Mouse (Mus musculus) hindbrain, embryonic 14.5 days (tissue): ENCODE measurements around the gene Vps53. TPM values are rescaled to one million over a fixed set of nuclear protein-coding genes. Genes with fewer than 3 reads are reported as not detected.
A peak's percentile ranks its signal among the peaks of the same experiment; 100 is the strongest.
"Not testable (repeated sequence)": the region's sequence is repeated elsewhere in the genome, so short reads cannot be mapped to it uniquely, and the experiment has no call there.

Experiments
- ATAC-seq: fragments of 200-750 bp; cut with Nextera tagmentation; 2 replicates; pipeline ENCODE4 v1.8.0; 2017; ENCODE audit warnings: moderate number of reproducible peaks, mild to moderate bottlenecking, moderate TSS enrichment, moderate library complexity; ENCODE audit not compliant: low FRiP score
- DNase-seq: peaks from one replicate; pipeline ENCODE4 v3.0.0-alpha.2; 2015; ENCODE audit warnings: low spot score
- H3K27ac ChIP-seq: fragments of 300-500 bp; sonication (generic); 2 replicates; pipeline ENCODE4 v1.5.1; 2014; ENCODE audit warnings: mild to moderate bottlenecking, moderate library complexity
- H3K27me3 ChIP-seq: fragments of 300-500 bp; sonication (generic); 2 replicates; pipeline ENCODE4 v1.6.1; 2014; ENCODE audit warnings: mild to moderate bottlenecking, low read length, mixed read lengths; ENCODE audit not compliant: control insufficient read depth, insufficient read depth
- H3K36me3 ChIP-seq: fragments of 300-500 bp; sonication (generic); replicated peaks from 2 replicates; pipeline ENCODE4 v1.6.1; 2014; ENCODE audit not compliant: control insufficient read depth, insufficient read depth
- H3K4me1 ChIP-seq: fragments of 300-500 bp; sonication (generic); replicated peaks from 2 replicates; pipeline ENCODE4 v1.6.1; 2014; ENCODE audit warnings: antibody characterized with exemption, low read length, mixed read lengths; ENCODE audit not compliant: control insufficient read depth, insufficient read depth
- H3K4me2 ChIP-seq: fragments of 300-500 bp; sonication (generic); replicated peaks from 2 replicates; pipeline ENCODE4 v1.6.1; 2014; ENCODE audit warnings: mild to moderate bottlenecking, moderate library complexity
- H3K4me3 ChIP-seq: fragments of 300-500 bp; sonication (generic); replicated peaks from 2 replicates; pipeline ENCODE4 v1.5.1; 2014; ENCODE audit warnings: mild to moderate bottlenecking, low read length
- H3K9ac ChIP-seq: fragments of 300-500 bp; sonication (generic); 2 replicates; pipeline ENCODE4 v1.6.1; 2014
- H3K9me3 ChIP-seq: fragments of 300-500 bp; sonication (generic); 2 replicates; pipeline ENCODE4 v1.6.1; 2016; ENCODE audit warnings: low read length; ENCODE audit not compliant: control insufficient read depth
- WGBS: fragments of 180-500 bp; shearing (Covaris S2); extraction: QIAGEN DNeasy Blood & Tissue Kit; methylation state at CpG from one replicate; pipeline ENCODE4 v1.1.7; 2014; 5-methylcytosine and 5-hydroxymethylcytosine counted together
- polyA plus RNA-seq: library from polyadenylated mRNA; unstranded; fragments of >200 nt; fragmentation: Nextera tagmentation; extraction: Ambion mirVana; gene quantifications from 2 replicates; pipeline ENCODE4 v1.2.1, GENCODE M21; 2014

The Vps53 gene
- polyA plus RNA-seq = 66.7 and 67.0 TPM in 2 replicates

DNA sequence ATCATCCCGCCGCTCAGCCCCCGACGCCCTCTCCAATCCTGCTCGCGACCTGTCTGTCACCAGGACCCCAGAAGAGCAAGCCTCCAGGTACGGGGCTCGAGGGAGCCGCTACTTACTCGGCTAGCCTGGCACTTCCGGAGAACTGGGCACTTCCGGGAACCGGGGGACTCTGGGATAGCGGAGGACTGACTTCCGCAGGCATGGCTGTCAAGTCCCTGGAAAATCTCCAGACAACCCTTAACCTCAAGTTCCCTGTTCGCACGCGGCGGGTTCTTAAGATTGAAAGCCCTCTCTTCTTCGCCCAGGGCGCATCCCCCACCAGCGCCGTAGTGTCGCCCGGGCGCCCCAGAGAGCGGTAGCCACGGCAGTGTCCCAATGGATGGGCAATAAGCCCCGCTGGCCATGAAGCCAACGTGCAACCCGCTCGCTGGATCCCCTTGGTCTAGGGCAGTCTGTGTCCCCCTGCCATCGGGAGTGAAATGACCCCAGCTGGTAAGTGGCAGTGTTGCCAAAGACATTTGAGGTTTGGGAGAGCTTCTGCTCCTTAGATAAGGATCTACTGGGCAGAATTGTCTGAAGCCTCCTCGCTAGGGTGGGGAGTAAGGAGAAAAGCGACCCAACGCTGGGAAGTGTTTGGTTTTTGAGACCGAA is at the start of gene Vps53, which contains the start of gene Fam57a:
TSS of gene Vps53 (minus strand) at position 153 of the 651 bp plus-strand sequence.
TSS of gene Fam57a (plus strand) at position 177 of the 651 bp plus-strand sequence.
- Histone ChIP-seq H3K27ac (peak within 1 kb of the TSS; percentile 81), H3K4me3 (peak within 1 kb of the TSS; percentile 92), H3K27me3 (no peaks in the 10 kb centered on the region), H3K4me2 (peak within 1 kb of the TSS; percentile 75), H3K36me3 (peaks cover 19% of the 10 kb centered on the region), H3K9ac (peak within 1 kb of the TSS; percentile 78), H3K4me1 (peaks cover 17% of the 10 kb centered on the region), H3K9me3 (no peaks in the 10 kb centered on the region)
- ATAC-seq = peak; percentile 86
- peak; percentile 84 for DNase-seq
- 0% methylated on average over 37 of the region's 37 CpGs for WGBS

- Histone ChIP-seq H3K9me3 (no peaks in the 10 kb centered on the region), H3K4me2 (no peak overlapping the region), H3K9ac (no peak overlapping the region), H3K4me3 (no peak overlapping the region), H3K4me1 (no peaks in the 10 kb centered on the region), H3K27me3 (no peaks in the 10 kb centered on the region), H3K27ac (no peak overlapping the region), H3K36me3 (peaks cover 81% of the 10 kb centered on the region)
- ATAC-seq = no peak
- DNase-seq = no peak
These were observed 45.6 kb upstream of the Vps53 start for GRCm38 (mm10) chr11:76225051-76225450.

- H3K9me3 ChIP-seq = no peaks in the 10 kb centered on the region
- H3K4me3 ChIP-seq = no peak overlapping the region
- no peak overlapping the region for H3K4me2 ChIP-seq
- ATAC-seq = no peak
- DNase-seq = no peak
- WGBS = 91% methylated on average over 5 of the region's 5 CpGs
- H3K9ac ChIP-seq = no peak overlapping the region
- H3K4me1 ChIP-seq = no peaks in the 10 kb centered on the region
- no peaks in the 10 kb centered on the region for H3K27me3 ChIP-seq
- H3K36me3 ChIP-seq = peaks cover 81% of the 10 kb centered on the region
- H3K27ac ChIP-seq = no peak overlapping the region
These were observed 45.2 kb upstream of the Vps53 start for GRCm38 (mm10) chr11:76224631-76225030.

- no peaks in the 10 kb centered on the region for H3K9me3 ChIP-seq
- 2% methylated on average over 30 of the region's 35 CpGs for WGBS
- H3K9ac ChIP-seq = peak within 1 kb of the TSS; percentile 95
- peaks cover 48% of the 10 kb centered on the region for H3K36me3 ChIP-seq
- peak within 1 kb of the TSS; percentile 67 for H3K4me3 ChIP-seq
- peak; percentile 98 for DNase-seq
- peak within 1 kb of the TSS; percentile 90 for H3K4me2 ChIP-seq
- peak; percentile 97 for ATAC-seq
- H3K4me1 ChIP-seq = no peaks in the 10 kb centered on the region
- H3K27me3 ChIP-seq = no peaks in the 10 kb centered on the region
- peak within 1 kb of the TSS; percentile 93 for H3K27ac ChIP-seq
These were observed 37.9 kb upstream of the Vps53 start, which contains the start of the genes Dbil5 and Gemin4 for GRCm38 (mm10) chr11:76217390-76217800. TSS of gene Dbil5 (plus strand) at chr11:76217608. TSS of gene Gemin4 (minus strand) at chr11:76217664.

- WGBS = 3% methylated on average over 33 of the region's 33 CpGs
- no peaks in the 10 kb centered on the region for H3K4me1 ChIP-seq
- H3K27me3 ChIP-seq = no peaks in the 10 kb centered on the region
- peak; percentile 18; the same call in 1 of the 2 replicates for ATAC-seq
- peak overlapping the region; percentile 93 for H3K27ac ChIP-seq
- H3K4me3 ChIP-seq = peak overlapping the region; percentile 67
- peak overlapping the region; percentile 90 for H3K4me2 ChIP-seq
- DNase-seq = peak; percentile 59
- H3K36me3 ChIP-seq = peaks cover 48% of the 10 kb centered on the region
- peak overlapping the region; percentile 95 for H3K9ac ChIP-seq
- H3K9me3 ChIP-seq = no peaks in the 10 kb centered on the region
These were observed 37.4 kb upstream of the Vps53 start for GRCm38 (mm10) chr11:76216681-76217389.

DNA sequence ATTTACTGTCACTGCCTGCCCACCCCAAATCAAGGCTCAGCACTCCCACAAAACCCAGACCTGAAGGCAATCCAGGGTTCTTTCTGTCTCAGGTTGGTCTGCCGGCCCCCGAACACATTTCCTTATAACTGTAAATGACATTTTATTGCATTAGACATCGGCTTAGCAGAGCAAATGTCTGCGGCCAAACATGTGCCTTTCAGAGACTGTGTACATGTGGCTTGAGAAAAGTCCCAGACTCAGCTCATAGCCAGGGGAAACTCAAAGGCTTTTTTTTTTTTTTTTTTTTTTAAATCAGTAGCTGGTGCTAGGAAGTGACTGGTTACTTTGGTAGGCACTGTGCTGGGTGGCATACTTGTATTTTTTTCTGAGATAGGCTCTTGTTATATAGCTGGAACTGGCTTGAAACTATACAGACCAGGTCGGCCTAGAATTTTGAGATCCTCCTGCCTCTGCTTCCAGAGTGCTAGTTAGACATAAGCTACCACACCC is 36.6 kb upstream of the Vps53 start:
- no peak overlapping the region for H3K4me3 ChIP-seq
- H3K27me3 ChIP-seq = no peaks in the 10 kb centered on the region
- 97% methylated on average over 5 of the region's 5 CpGs for WGBS
- no peaks in the 10 kb centered on the region for H3K4me1 ChIP-seq
- ATAC-seq (no peak), DNase-seq (no peak)
- H3K27ac ChIP-seq = no peak overlapping the region
- H3K4me2 ChIP-seq = peak overlapping the region; percentile 90
- peaks cover 47% of the 10 kb centered on the region for H3K36me3 ChIP-seq
- H3K9ac ChIP-seq = 0 out of 2 replicates have a peak overlapping the region, but pooled peaks have one; percentile 95
- no peaks in the 10 kb centered on the region for H3K9me3 ChIP-seq

- Histone ChIP-seq H3K9ac (no peak overlapping the region), H3K4me1 (no peaks in the 10 kb centered on the region), H3K4me3 (no peak overlapping the region), H3K36me3 (peaks cover 46% of the 10 kb centered on the region), H3K27ac (no peak overlapping the region), H3K9me3 (no peaks in the 10 kb centered on the region), H3K27me3 (no peaks in the 10 kb centered on the region), H3K4me2 (no peak overlapping the region)
- ATAC-seq = no peak
- WGBS = 94% methylated on average over 2 of the region's 2 CpGs
- DNase-seq = no peak
These were observed 35.6 kb upstream of the Vps53 start for GRCm38 (mm10) chr11:76215011-76215410.

- no peak for ATAC-seq
These were observed 34.4 kb upstream of the Vps53 start for GRCm38 (mm10) chr11:76213841-76214240.

DNA sequence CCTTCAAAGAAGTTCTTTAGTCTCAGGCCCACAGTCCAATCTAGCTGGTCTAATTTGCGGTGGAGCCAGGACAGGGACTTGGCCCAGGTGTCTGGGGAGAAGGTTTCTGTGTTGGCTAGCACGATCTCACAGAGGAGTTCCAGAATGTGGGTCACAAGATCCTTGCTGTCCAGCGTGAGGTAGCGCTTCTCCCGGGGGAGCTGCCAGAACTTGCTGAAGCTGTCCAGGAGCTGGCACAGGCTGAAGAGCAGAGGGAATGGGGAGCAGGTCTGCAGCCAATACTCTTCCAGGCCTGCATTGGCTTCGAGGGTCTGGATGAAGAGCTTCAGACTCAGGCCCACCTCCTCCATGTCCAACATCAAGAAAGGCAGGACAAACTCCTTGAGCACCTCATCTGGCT is 32.1 kb upstream of the Vps53 start:
- 100% methylated on average over 1 of the region's 6 CpGs for WGBS

More at GRCm38 (mm10) chr11:76213841-76214240, 34.4 kb upstream of the Vps53 start:
- H3K27me3 ChIP-seq = no peaks in the 10 kb centered on the region
- no peak overlapping the region for H3K9ac ChIP-seq
- no peak overlapping the region for H3K4me2 ChIP-seq
- H3K36me3 ChIP-seq = peaks cover 48% of the 10 kb centered on the region
- H3K27ac ChIP-seq = no peak overlapping the region
- 11% methylated on average over 5 of the region's 5 CpGs for WGBS
- H3K4me1 ChIP-seq = no peaks in the 10 kb centered on the region
- H3K9me3 ChIP-seq = no peaks in the 10 kb centered on the region
- H3K4me3 ChIP-seq = no peak overlapping the region
- no peak for DNase-seq

More for the DNA sequence above, 32.1 kb upstream of the Vps53 start:
- not testable (repeated sequence) for H3K27ac ChIP-seq, H3K4me1 ChIP-seq, H3K4me2 ChIP-seq, H3K9me3 ChIP-seq, ATAC-seq, DNase-seq, H3K9ac ChIP-seq, H3K27me3 ChIP-seq, H3K4me3 ChIP-seq
- H3K36me3 ChIP-seq = peaks cover 69% of the 10 kb centered on the region
